Mouse (Mus musculus): ENCODE measurements at regions not wholly inside any gene's neighbourhood (a gene's known extent, or its start where the extent isn't known, plus 50 kb on each side); places are given as distances from the start of the nearest gene placed in this dataset.

DNA sequence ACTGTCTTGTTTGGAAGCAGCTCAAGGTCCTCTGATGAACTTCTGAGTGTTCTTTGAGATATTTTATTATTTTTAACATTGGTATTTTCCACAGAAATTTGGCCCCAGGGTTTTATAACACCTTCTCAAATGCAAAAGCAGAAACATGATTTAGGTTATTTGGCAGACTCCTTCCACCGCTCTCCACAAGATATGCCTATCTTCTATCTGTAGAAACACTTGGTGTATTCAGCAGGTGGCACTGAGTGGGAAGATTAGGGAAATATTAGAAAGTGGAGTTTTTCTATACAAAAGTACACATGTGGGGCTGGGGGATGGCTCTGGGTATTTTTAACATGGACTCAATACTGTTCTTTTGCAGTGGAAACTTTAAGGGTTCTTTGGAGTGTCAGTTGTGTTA is 475.3 kb downstream of the Dach1 start:
- no peaks in the 10 kb centered on the region for H3K36me3 ChIP-seq
- H3K4me3 ChIP-seq, result no peak overlapping the region
- H3K27me3 ChIP-seq, result no peaks in the 10 kb centered on the region
- no peak overlapping the region for H3K27ac ChIP-seq (replicated peaks)
- no peak overlapping the region for H3K9ac ChIP-seq
- ATAC-seq (ENCODE audit: low FRiP score, low read depth), result no peak
- 100% methylated on average over 1 of the region's 1 CpGs for WGBS
- no peaks in the 10 kb centered on the region for H3K9me3 ChIP-seq
- H3K4me1 ChIP-seq (replicated peaks), result no peaks in the 10 kb centered on the region
- H3K4me2 ChIP-seq, result no peak overlapping the region

DNA sequence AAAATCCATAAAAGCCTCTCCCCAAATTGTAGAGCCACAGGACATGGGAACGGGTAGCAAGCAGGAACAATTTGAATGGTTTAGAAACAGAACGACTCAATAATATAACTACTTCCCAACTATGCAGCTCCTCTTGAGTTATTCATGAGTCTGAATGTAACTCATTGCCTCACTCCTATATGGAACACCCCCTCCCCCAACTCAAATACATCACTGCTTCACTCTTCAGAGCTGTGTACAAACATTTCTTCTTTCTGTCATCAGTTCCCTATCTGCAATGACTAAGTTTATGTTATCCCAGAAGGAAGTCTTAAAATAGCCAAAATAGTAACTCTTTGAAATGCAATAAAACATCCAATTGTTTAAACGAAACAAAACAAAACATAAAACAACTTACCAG is 484.9 kb downstream of the Dach1 start:
- Histone ChIP-seq H3K9me3 (no peaks in the 10 kb centered on the region), H3K9ac (no peak overlapping the region), H3K36me3 (no peaks in the 10 kb centered on the region), H3K4me1 (replicated peaks) (no peaks in the 10 kb centered on the region), H3K27me3 (no peaks in the 10 kb centered on the region), H3K4me3 (no peak overlapping the region), H3K4me2 (no peak overlapping the region), H3K27ac (replicated peaks) (no peak overlapping the region)
- WGBS, result 82% methylated on average over 3 of the region's 3 CpGs
- no peak for ATAC-seq (ENCODE audit: low FRiP score, low read depth)

DNA sequence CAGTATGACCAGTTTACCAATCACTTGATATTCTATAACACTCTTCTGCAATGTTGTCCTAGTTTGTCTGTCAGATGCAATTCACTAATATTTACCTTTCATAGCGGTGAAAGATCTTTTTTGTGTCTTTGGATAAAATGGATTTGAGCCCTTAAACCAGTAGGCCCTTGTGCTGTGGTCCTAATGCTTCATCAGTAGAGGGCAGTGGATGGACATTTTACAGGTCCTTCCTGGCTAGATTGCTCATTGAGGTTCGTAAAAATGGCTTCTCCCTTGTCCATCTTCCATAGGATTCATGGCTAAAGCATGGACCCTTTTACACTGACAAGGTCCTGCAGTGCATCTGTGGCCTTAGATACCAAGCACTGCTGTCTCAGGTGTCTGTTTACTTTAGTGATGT is 501.8 kb downstream of the Dach1 start:
- H3K4me1 ChIP-seq (replicated peaks), result no peaks in the 10 kb centered on the region
- no peaks in the 10 kb centered on the region for H3K27me3 ChIP-seq
- ATAC-seq (ENCODE audit: low FRiP score, low read depth), result no peak
- H3K4me3 ChIP-seq, result no peak overlapping the region
- H3K4me2 ChIP-seq, result no peak overlapping the region
- WGBS, result 72% methylated on average over 2 of the region's 2 CpGs
- no peaks in the 10 kb centered on the region for H3K9me3 ChIP-seq
- no peak overlapping the region for H3K9ac ChIP-seq
- H3K27ac ChIP-seq (replicated peaks), result no peak overlapping the region
- no peaks in the 10 kb centered on the region for H3K36me3 ChIP-seq

- H3K9me3 ChIP-seq, result no peaks in the 10 kb centered on the region
- no peaks in the 10 kb centered on the region for H3K4me1 ChIP-seq (replicated peaks)
- 19% methylated on average over 4 of the region's 4 CpGs for WGBS
- ATAC-seq (ENCODE audit: low FRiP score, low read depth), result no peak
- no peak overlapping the region for H3K4me3 ChIP-seq
- no peak overlapping the region for H3K27ac ChIP-seq (replicated peaks)
- no peak overlapping the region for H3K9ac ChIP-seq
- H3K36me3 ChIP-seq, result no peaks in the 10 kb centered on the region
- no peaks in the 10 kb centered on the region for H3K27me3 ChIP-seq
- no peak overlapping the region for H3K4me2 ChIP-seq
These were observed 531.3 kb downstream of the Dach1 start for GRCm38 (mm10) chr14:97638187-97638792.

- no peak for ATAC-seq (ENCODE audit: low FRiP score, low read depth)
- no peaks in the 10 kb centered on the region for H3K4me1 ChIP-seq (replicated peaks)
- H3K4me3 ChIP-seq, result no peak overlapping the region
- H3K36me3 ChIP-seq, result no peaks in the 10 kb centered on the region
- H3K27ac ChIP-seq (replicated peaks), result no peak overlapping the region
- 86% methylated on average over 1 of the region's 1 CpGs for WGBS
- no peak overlapping the region for H3K4me2 ChIP-seq
- no peak overlapping the region for H3K9ac ChIP-seq
- no peaks in the 10 kb centered on the region for H3K27me3 ChIP-seq
- no peaks in the 10 kb centered on the region for H3K9me3 ChIP-seq
These were observed 558.1 kb downstream of the Dach1 start for GRCm38 (mm10) chr14:97611438-97611837.

DNA sequence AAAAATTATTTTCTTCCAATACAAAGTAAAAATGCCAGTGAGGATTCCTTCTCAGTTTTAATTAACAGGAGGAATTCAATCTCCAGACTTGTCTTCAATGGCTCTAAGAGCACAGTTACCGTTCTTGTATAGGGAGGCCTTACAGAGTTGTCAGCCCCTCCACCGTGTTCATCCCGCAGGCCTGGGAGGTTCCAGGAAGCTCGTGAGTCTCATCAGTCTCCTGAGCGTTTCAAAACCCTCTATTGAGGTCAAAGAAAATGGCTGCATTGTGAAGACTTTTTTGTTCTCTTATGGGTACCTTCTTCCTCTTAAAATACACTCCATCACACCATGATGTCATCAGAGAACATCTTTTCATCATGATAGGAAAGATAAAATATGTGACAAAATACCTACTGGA is 572.9 kb downstream of the Dach1 start:
- H3K36me3 ChIP-seq, result no peaks in the 10 kb centered on the region
- no peak overlapping the region for H3K27ac ChIP-seq (replicated peaks)
- 10% methylated on average over 5 of the region's 5 CpGs for WGBS

GRCm38 (mm10) chr14:97588611-97589010 is 581.0 kb downstream of the Dach1 start:
- Histone ChIP-seq H3K9me3 (no peaks in the 10 kb centered on the region), H3K27me3 (no peaks in the 10 kb centered on the region), H3K4me2 (peak overlapping the region; percentile 31), H3K36me3 (no peaks in the 10 kb centered on the region), H3K9ac (no peak overlapping the region), H3K4me1 (replicated peaks) (peaks cover 7% of the 10 kb centered on the region), H3K4me3 (no peak overlapping the region), H3K27ac (replicated peaks) (peak overlapping the region; percentile 10; the same call in 1 of the 2 replicates)
- no peak for ATAC-seq (ENCODE audit: low FRiP score, low read depth)
- WGBS, result 46% methylated on average over 4 of the region's 4 CpGs

More for the DNA sequence above, 572.9 kb downstream of the Dach1 start:
- Histone ChIP-seq H3K9me3 (no peaks in the 10 kb centered on the region), H3K9ac (no peak overlapping the region), H3K4me1 (replicated peaks) (no peaks in the 10 kb centered on the region), H3K4me2 (no peak overlapping the region), H3K27me3 (no peaks in the 10 kb centered on the region), H3K4me3 (no peak overlapping the region)
- no peak for ATAC-seq (ENCODE audit: low FRiP score, low read depth)

DNA sequence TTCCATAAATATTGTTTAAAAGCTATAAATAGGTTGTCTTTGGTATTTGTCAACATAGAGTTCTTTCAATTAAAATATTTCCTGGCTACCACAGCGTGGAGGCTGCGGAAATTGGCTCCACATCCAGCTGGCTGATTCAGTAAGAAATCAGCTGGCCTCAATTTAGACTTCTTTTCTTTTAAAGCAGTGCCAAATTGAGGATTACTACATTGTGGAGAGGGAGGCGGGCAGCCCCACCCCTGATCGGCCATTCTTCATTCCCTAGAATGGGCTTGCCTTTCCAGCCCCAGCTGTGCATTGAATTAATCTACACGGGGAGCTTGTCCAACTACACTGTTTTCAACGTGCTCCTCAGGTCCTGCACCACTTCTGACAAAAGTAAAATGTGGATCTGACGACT is 581.4 kb downstream of the Dach1 start:
- Histone ChIP-seq H3K36me3 (no peaks in the 10 kb centered on the region), H3K27me3 (no peaks in the 10 kb centered on the region), H3K4me1 (replicated peaks) (peaks cover 7% of the 10 kb centered on the region), H3K27ac (replicated peaks) (peak overlapping the region; percentile 10; the same call in 1 of the 2 replicates), H3K4me3 (no peak overlapping the region), H3K4me2 (peak overlapping the region; percentile 31), H3K9me3 (no peaks in the 10 kb centered on the region), H3K9ac (no peak overlapping the region)
- WGBS, result 8% methylated on average over 7 of the region's 7 CpGs
- ATAC-seq (ENCODE audit: low FRiP score, low read depth), result peak; percentile 86

DNA sequence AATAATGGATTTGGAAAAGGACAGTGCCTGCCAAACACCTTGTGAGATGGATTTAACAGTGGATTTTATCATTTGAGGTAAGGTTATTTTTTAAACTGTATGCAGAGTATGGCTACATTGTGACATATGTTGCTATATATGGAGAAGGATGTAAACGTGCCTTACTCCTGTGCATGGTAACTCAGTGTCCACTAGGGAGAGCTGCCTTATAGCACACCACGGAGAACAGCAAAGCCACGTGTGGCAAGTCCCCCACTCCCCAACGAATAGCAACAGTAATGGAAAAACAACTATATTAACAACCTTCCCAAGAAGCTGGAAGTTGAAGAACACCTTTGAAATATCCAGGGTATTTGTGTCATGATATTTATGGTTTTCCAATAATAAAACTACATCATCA is 582.6 kb downstream of the Dach1 start:
- 5% methylated on average over 4 of the region's 4 CpGs for WGBS
- peaks cover 7% of the 10 kb centered on the region for H3K4me1 ChIP-seq (replicated peaks)
- H3K9ac ChIP-seq, result no peak overlapping the region
- no peaks in the 10 kb centered on the region for H3K9me3 ChIP-seq
- no peak overlapping the region for H3K4me2 ChIP-seq
- H3K27me3 ChIP-seq, result no peaks in the 10 kb centered on the region
- no peak for ATAC-seq (ENCODE audit: low FRiP score, low read depth)
- H3K4me3 ChIP-seq, result no peak overlapping the region
- no peaks in the 10 kb centered on the region for H3K36me3 ChIP-seq
- H3K27ac ChIP-seq (replicated peaks), result no peak overlapping the region

DNA sequence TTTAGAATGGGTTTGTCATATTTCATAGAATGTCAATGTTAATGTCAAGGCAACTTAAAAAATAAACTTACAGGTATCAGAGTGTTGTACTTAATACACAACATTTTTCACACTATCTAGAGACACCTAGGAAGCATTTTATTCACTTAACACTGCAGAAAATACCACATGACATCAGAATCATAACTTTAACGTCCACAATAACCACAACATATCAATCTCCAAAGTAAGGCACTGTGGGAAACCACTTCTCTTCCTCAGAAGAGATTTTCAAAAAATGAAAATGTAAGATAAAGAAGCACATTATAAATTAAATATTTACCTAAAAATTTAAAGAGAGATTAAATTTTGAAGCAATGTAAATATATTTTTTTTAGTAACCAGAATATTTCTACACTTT is 599.3 kb downstream of the Dach1 start:
- ATAC-seq (ENCODE audit: low FRiP score, low read depth), result no peak
- 67% methylated on average over 1 of the region's 1 CpGs for WGBS
- Histone ChIP-seq H3K27ac (replicated peaks) (no peak overlapping the region), H3K36me3 (no peaks in the 10 kb centered on the region), H3K4me3 (no peak overlapping the region), H3K27me3 (no peaks in the 10 kb centered on the region), H3K4me2 (no peak overlapping the region), H3K4me1 (replicated peaks) (no peaks in the 10 kb centered on the region), H3K9ac (no peak overlapping the region), H3K9me3 (no peaks in the 10 kb centered on the region)

DNA sequence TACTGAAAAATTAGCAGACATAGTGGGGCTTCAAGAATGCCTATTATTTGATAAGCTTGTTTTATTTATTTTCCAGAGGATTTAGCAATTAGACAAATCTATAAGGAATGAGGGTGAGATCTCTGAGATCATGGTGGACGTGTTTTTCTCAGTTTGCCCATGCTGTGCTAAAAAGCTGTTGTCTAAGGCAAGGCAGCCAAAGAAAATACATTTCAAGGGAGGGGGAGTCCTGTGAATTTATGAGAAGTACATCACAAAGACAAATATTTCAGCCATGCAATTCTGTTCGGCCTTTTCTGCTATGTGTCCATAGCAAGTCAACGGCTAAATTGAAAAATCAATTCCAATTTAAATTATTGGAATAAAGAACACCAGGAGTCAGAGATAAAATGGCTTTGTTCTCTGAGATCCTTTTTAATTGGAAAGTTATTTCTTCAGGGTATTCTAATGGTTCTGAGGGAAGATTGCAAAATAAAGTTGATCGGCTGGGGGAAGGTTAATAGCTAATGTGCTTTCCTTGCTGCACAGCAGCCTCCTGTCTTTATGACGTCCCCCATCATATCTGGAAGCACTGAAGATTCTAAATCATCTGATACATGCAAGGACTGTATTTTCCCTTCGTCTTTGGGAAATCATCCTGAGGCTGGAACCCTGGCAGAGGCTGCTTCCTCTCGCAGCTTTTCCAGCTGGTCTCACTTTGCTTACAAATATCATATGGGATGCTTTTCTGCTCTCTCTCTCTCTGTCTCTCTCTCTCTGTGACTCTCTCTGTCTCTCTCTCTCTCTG is 609.3 kb downstream of the Dach1 start:
- peak overlapping the region; percentile 55 for H3K27ac ChIP-seq (replicated peaks)
- no peak overlapping the region for H3K9ac ChIP-seq
- H3K36me3 ChIP-seq, result no peaks in the 10 kb centered on the region
- no peak overlapping the region for H3K4me3 ChIP-seq
- no peaks in the 10 kb centered on the region for H3K4me1 ChIP-seq (replicated peaks)
- no peaks in the 10 kb centered on the region for H3K27me3 ChIP-seq
- ATAC-seq (ENCODE audit: low FRiP score, low read depth), result peak; percentile 73; the same call in 1 of the 2 replicates
- no peaks in the 10 kb centered on the region for H3K9me3 ChIP-seq
- peak overlapping the region; percentile 27; the same call in 1 of the 2 replicates for H3K4me2 ChIP-seq
- 17% methylated on average over 7 of the region's 7 CpGs for WGBS

GRCm38 (mm10) chr14:97559559-97559958 is 610.0 kb downstream of the Dach1 start:
- Histone ChIP-seq H3K36me3 (no peaks in the 10 kb centered on the region), H3K9ac (no peak overlapping the region), H3K4me3 (no peak overlapping the region), H3K4me2 (no peak overlapping the region), H3K27ac (replicated peaks) (no peak overlapping the region), H3K4me1 (replicated peaks) (no peaks in the 10 kb centered on the region), H3K9me3 (no peaks in the 10 kb centered on the region), H3K27me3 (no peaks in the 10 kb centered on the region)
- ATAC-seq (ENCODE audit: low FRiP score, low read depth), result no peak
- 0% methylated on average over 1 of the region's 1 CpGs for WGBS
